Mouse (Mus musculus): ENCODE results near the gene Olfr94.
"Not testable (repeated sequence)": the region's sequence is repeated elsewhere in the genome, so short reads cannot be mapped to it uniquely, and the experiment has no call there.

Gene Olfr94

GRCm38 (mm10) chr17:37200894-37201293 lies at the start of gene Olfr94:
Gene Olfr94, minus strand, starts transcription at chr17:37200994.
- CTCF ChIA-PET, result no interaction called here

GRCm38 (mm10) chr17:37250544-37250943 lies 49.8 kb upstream of the Olfr94 start:
- CTCF ChIA-PET, result no interaction called here

- CTCF ChIA-PET, result no interaction called here
Observed at GRCm38 (mm10) chr17:37249460-37249859, 48.7 kb upstream of the Olfr94 start.

- CTCF ChIA-PET, result no interaction called here
Observed at GRCm38 (mm10) chr17:37246715-37247114, 45.9 kb upstream of the Olfr94 start.

GRCm38 (mm10) chr17:37242198-37242597 lies 41.4 kb upstream of the Olfr94 start:
- CTCF ChIA-PET, result no interaction called here

GRCm38 (mm10) chr17:37237230-37237629 lies 36.4 kb upstream of the Olfr94 start, which contains the start of gene Olfr97:
Gene Olfr97, minus strand, starts transcription at chr17:37237330.
- CTCF ChIA-PET, result not testable (repeated sequence)

GRCm38 (mm10) chr17:37221879-37222278 lies 21.1 kb upstream of the Olfr94 start:
- CTCF ChIA-PET, result no interaction called here

GRCm38 (mm10) chr17:37219846-37220245 lies 19.1 kb upstream of the Olfr94 start, which contains the start of gene Olfr96:
Gene Olfr96, plus strand, starts transcription at chr17:37220146.
- CTCF ChIA-PET, result no interaction called here

GRCm38 (mm10) chr17:37218486-37218885 lies 17.7 kb upstream of the Olfr94 start:
- CTCF ChIA-PET, result interaction anchor here (0.6 kb wide), 1 partner anchor 1609 kb away, joined by 3 read pairs; no protein-coding TSS in a partner anchor

GRCm38 (mm10) chr17:37213018-37213417 lies 12.2 kb upstream of the Olfr94 start, which contains the start of gene Olfr95:
Gene Olfr95, minus strand, starts transcription at chr17:37213118.
- CTCF ChIA-PET, result no interaction called here

GRCm38 (mm10) chr17:37210884-37211768 lies 10.3 kb upstream of the Olfr94 start:
- CTCF ChIA-PET, result no interaction called here

GRCm38 (mm10) chr17:37203917-37204236 lies 3.1 kb upstream of the Olfr94 start:
- CTCF ChIA-PET, result interaction anchor here (0.6 to 0.8 kb wide), 2 partner anchors 13 to 118 kb away, joined by 3 to 8 read pairs; no protein-coding TSS in a partner anchor

- CTCF ChIA-PET, result interaction anchor here (0.6 to 0.9 kb wide), 3 partner anchors 13 to 380 kb away, joined by 3 to 8 read pairs (median 3); no protein-coding TSS in a partner anchor
Observed at GRCm38 (mm10) chr17:37203206-37203916, 2.6 kb upstream of the Olfr94 start.

GRCm38 (mm10) chr17:37196845-37197724 lies 3.7 kb downstream of the Olfr94 start:
- CTCF ChIA-PET, result no interaction called here

GRCm38 (mm10) chr17:37194782-37195181 lies 6.0 kb downstream of the Olfr94 start:
- CTCF ChIA-PET, result no interaction called here

- CTCF ChIA-PET, result no interaction called here
Observed at GRCm38 (mm10) chr17:37193656-37194055, 7.1 kb downstream of the Olfr94 start, which contains the start of gene Ubd. Gene Ubd, plus strand, starts transcription at chr17:37193892.

GRCm38 (mm10) chr17:37193032-37193431 lies 7.8 kb downstream of the Olfr94 start:
- CTCF ChIA-PET, result no interaction called here

GRCm38 (mm10) chr17:37190711-37191110 lies 10.1 kb downstream of the Olfr94 start:
- CTCF ChIA-PET, result no interaction called here

GRCm38 (mm10) chr17:37185474-37185873 lies 15.3 kb downstream of the Olfr94 start:
- CTCF ChIA-PET, result no interaction called here

GRCm38 (mm10) chr17:37161394-37161793 lies 39.4 kb downstream of the Olfr94 start, which contains the start of gene Olfr93:
Gene Olfr93, minus strand, starts transcription at chr17:37161494.
- CTCF ChIA-PET, result no interaction called here
